Mouse (Mus musculus): ENCODE data around the gene Crtac1.

The Crtac1 gene

DNA sequence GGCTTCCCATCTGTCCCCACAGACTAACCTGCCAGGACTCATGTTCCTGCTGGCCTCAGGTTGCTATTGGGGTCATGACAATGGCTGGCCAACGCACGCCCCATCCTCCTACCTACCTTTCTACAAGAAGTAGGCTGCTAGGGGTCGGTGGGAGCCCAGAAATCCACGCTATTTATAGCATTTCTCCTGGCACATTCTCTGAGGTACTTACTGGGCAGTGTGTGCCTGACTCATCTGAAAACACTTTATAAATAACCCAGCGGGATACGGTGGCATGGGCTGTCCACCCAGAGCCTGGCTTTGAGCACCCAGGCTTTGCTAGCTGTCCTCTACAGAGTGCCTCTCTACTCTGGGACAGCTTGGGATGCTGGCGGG lies 193.3 kb downstream of the Crtac1 start:
- DNase-seq (ENCODE audit: low spot score in 2 of 2) = no peak

DNA sequence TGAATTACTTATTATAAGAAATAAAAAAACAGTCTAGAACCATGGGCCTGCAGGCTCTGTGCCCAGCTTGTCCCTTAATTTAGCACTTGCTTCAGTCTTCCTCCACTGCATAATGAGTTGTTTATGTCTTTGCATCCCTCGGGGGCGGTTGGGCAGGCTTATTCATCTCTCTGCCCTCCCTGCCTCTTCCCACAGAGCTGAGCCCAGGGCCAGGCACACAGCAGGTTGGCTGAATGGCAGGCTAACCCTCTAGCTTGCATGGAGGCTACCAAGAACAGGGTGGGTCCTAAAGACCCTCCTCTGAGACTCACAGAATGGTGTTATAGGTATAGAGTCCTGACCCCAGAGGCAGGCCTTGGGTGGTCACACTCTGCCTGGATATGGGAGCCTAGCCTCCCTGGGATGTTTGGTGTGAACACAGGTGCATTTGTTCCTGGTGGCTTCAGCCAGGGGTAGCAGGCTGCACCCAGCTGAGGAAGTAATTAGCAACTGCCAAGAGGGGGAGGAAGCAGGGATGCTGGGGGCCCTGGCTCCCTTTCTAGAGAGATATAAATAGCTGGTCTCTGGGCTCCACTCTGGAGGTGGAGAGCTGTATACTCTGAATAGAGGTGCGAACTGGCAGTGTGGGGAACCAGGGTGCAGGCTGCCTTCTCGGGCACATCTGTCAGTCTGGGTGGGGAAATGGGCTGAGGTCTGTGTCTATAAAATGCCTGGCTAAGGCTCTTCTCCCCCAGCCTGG lies 193.8 kb downstream of the Crtac1 start:
- DNase-seq (ENCODE audit: low spot score in 2 of 2) = no peak

Data from urinary bladder, adult 18-20 months (tissue).